Mouse (Mus musculus) spleen, postnatal 10 days (tissue): ENCODE measurements around the gene Ank2.

Experiments
- DNase-seq, 2 experiments: peaks; one replicate each; pipeline ENCODE4 v3.0.0; 2021 to 2022; ENCODE audit warnings: low spot score in 2 of 2

Ank2 gene

GRCm38 (mm10) chr3:127498742-127499400 lies at the start of gene Ank2:
Ank2 (minus strand) TSS chr3:127499350.
- DNase-seq: peak in 1 of 2 experiments; percentile 23

- peak in 1 of 2 experiments; percentile 57 for DNase-seq
These were observed 48.7 kb upstream of the Ank2 start for GRCm38 (mm10) chr3:127547882-127548281.

- no peak for DNase-seq
These were observed 45.5 kb upstream of the Ank2 start for GRCm38 (mm10) chr3:127544610-127545121.

- no peak for DNase-seq
These were observed 44.8 kb upstream of the Ank2 start for GRCm38 (mm10) chr3:127543976-127544375.

- DNase-seq: no peak
These were observed 40.0 kb upstream of the Ank2 start for GRCm38 (mm10) chr3:127539193-127539592.

GRCm38 (mm10) chr3:127530293-127530692 lies 31.1 kb upstream of the Ank2 start:
- no peak for DNase-seq

- DNase-seq: no peak
These were observed 30.7 kb upstream of the Ank2 start for GRCm38 (mm10) chr3:127529824-127530223.

GRCm38 (mm10) chr3:127529210-127529609 lies 30.1 kb upstream of the Ank2 start:
- DNase-seq: no peak

GRCm38 (mm10) chr3:127527465-127528034 lies 28.4 kb upstream of the Ank2 start:
- DNase-seq: no peak

- DNase-seq: no peak
These were observed 26.2 kb upstream of the Ank2 start for GRCm38 (mm10) chr3:127525188-127525819.

- DNase-seq: no peak
These were observed 22.0 kb upstream of the Ank2 start for GRCm38 (mm10) chr3:127521156-127521555.

- DNase-seq: no peak
These were observed 21.1 kb upstream of the Ank2 start for GRCm38 (mm10) chr3:127520300-127520699.

- no peak for DNase-seq
These were observed 16.1 kb upstream of the Ank2 start for GRCm38 (mm10) chr3:127515251-127515650.

- no peak for DNase-seq
These were observed 14.5 kb upstream of the Ank2 start for GRCm38 (mm10) chr3:127513699-127514098.

GRCm38 (mm10) chr3:127512794-127513335 lies 13.7 kb upstream of the Ank2 start:
- DNase-seq: no peak

GRCm38 (mm10) chr3:127511786-127512746 lies 12.9 kb upstream of the Ank2 start:
- no peak for DNase-seq

- DNase-seq: no peak
These were observed 9.0 kb upstream of the Ank2 start for GRCm38 (mm10) chr3:127507878-127508783.

- DNase-seq: peak in 1 of 2 experiments; percentile 22
These were observed 881 bp downstream of the Ank2 start for GRCm38 (mm10) chr3:127498197-127498741.

- DNase-seq: no peak
These were observed 6.5 kb downstream of the Ank2 start for GRCm38 (mm10) chr3:127492663-127493062.

- DNase-seq: no peak
These were observed 11.8 kb downstream of the Ank2 start for GRCm38 (mm10) chr3:127487302-127487701.
